Mouse (Mus musculus): ENCODE results near the gene Rdm1.

- TF ChIP-seq POLR2A (IDR thresholded peaks at IDR 0.05; ENCODE audit: low read depth, low read length) (no peak), CTCF (IDR thresholded peaks at IDR 0.05; ENCODE audit: borderline replicate concordance, insufficient read depth, low read length) (no peak)
Observed at GRCm38 (mm10) chr11:101615380-101615779, 11.6 kb upstream of the Rdm1 start.
